Mouse (Mus musculus) myocyte (in vitro differentiated cells): ENCODE results near the gene Trp53. TPM values are rescaled to one million over a fixed set of nuclear protein-coding genes. Genes with fewer than 3 reads are reported as not detected.

ENCODE experiments used
- H3K27me3 ChIP-seq: one replicate; pipeline ENCODE4 v1.6.1; 2011; ENCODE audit not compliant: control insufficient read depth, insufficient read depth, insufficient read length
- H3K36me3 ChIP-seq: one replicate; pipeline ENCODE4 v1.6.1; 2011; ENCODE audit not compliant: control insufficient read depth, insufficient read depth
- H3K4me2 ChIP-seq: one replicate; pipeline ENCODE4 v1.6.1; 2011; ENCODE audit warnings: low read depth, control low read depth
- H3K4me3 ChIP-seq: one replicate; pipeline ENCODE4 v1.5.1; 2011; ENCODE audit warnings: mild to moderate bottlenecking, control low read depth, moderate library complexity
- H3K79me2 ChIP-seq: one replicate; pipeline ENCODE4 v1.6.1; 2011; ENCODE audit not compliant: control insufficient read depth, insufficient read depth
- H3ac ChIP-seq: one replicate; pipeline ENCODE4 v1.6.1; 2011; ENCODE audit not compliant: control insufficient read depth, insufficient read length
- CEBPB ChIP-seq: IDR thresholded peaks from 2 replicates; pipeline ENCODE4 v1.6.1; 2011; ENCODE audit warnings: mild to moderate bottlenecking, moderate library complexity; ENCODE audit not compliant: poor library complexity, insufficient read depth, severe bottlenecking
- E2F4 ChIP-seq: IDR thresholded peaks from one replicate; pipeline ENCODE4 v1.6.1; 2011; ENCODE audit warnings: mild to moderate bottlenecking, control low read depth, moderate library complexity; ENCODE audit not compliant: insufficient read depth
- MAX ChIP-seq: IDR thresholded peaks from one replicate; pipeline ENCODE4 v1.6.1; 2011; ENCODE audit warnings: low read depth, mild to moderate bottlenecking, control low read depth
- MYOD1 ChIP-seq, 3 experiments: IDR thresholded peaks; one replicate each; pipeline ENCODE4 v1.6.1; 2011; ENCODE audit warnings: control low read depth in 2 of 3, low read depth in 2 of 3, mild to moderate bottlenecking in 2 of 3, moderate library complexity in 1 of 3; ENCODE audit not compliant: insufficient read length in 2 of 3, control insufficient read depth in 1 of 3
- MYOG ChIP-seq, 3 experiments: IDR thresholded peaks; one replicate each; pipeline ENCODE4 v1.6.1; 2011; ENCODE audit warnings: control low read depth in 2 of 3, low read depth in 2 of 3, mild to moderate bottlenecking in 2 of 3; ENCODE audit not compliant: insufficient read length in 2 of 3, control insufficient read depth in 1 of 3, insufficient read depth in 1 of 3
- POLR2A ChIP-seq: IDR thresholded peaks from one replicate; pipeline ENCODE4 v1.6.1; 2011; ENCODE audit warnings: low read depth, mild to moderate bottlenecking, control low read depth, moderate library complexity; ENCODE audit not compliant: insufficient read length
- POLR2AphosphoS2 ChIP-seq: IDR thresholded peaks from one replicate; pipeline ENCODE4 v1.6.1; 2011; ENCODE audit warnings: low read depth, control low read depth; ENCODE audit not compliant: insufficient read length
- REST ChIP-seq: IDR thresholded peaks from one replicate; pipeline ENCODE4 v1.6.1; 2011; ENCODE audit warnings: mild to moderate bottlenecking, control low read depth, moderate library complexity; ENCODE audit not compliant: insufficient read depth, insufficient read length
- SRF ChIP-seq: IDR thresholded peaks from one replicate; pipeline ENCODE4 v1.6.1; 2011; ENCODE audit warnings: low read depth; ENCODE audit not compliant: control insufficient read depth, insufficient read length
- TCF12 ChIP-seq: IDR thresholded peaks from one replicate; pipeline ENCODE4 v1.6.1; 2011; ENCODE audit warnings: mild to moderate bottlenecking, control low read depth; ENCODE audit not compliant: poor library complexity, insufficient read depth, severe bottlenecking
- TCF3 ChIP-seq: IDR thresholded peaks from one replicate; pipeline ENCODE4 v1.6.1; 2011; ENCODE audit warnings: low read depth, control low read depth; ENCODE audit not compliant: insufficient read length
- USF1 ChIP-seq: IDR thresholded peaks from one replicate; pipeline ENCODE4 v1.6.1; 2011; ENCODE audit warnings: low read depth, mild to moderate bottlenecking, control low read depth, moderate library complexity
- polyA plus RNA-seq: library from polyadenylated mRNA; unstranded; fragments of >200 nt; fragmentation: generic; extraction: Trizol; gene quantifications from one replicate; pipeline ENCODE4 v1.2.1, GENCODE M21; 2012; ENCODE audit warnings: missing spikeins

Trp53 gene
- polyA plus RNA-seq, 1 experiment, result 119 TPM

DNA sequence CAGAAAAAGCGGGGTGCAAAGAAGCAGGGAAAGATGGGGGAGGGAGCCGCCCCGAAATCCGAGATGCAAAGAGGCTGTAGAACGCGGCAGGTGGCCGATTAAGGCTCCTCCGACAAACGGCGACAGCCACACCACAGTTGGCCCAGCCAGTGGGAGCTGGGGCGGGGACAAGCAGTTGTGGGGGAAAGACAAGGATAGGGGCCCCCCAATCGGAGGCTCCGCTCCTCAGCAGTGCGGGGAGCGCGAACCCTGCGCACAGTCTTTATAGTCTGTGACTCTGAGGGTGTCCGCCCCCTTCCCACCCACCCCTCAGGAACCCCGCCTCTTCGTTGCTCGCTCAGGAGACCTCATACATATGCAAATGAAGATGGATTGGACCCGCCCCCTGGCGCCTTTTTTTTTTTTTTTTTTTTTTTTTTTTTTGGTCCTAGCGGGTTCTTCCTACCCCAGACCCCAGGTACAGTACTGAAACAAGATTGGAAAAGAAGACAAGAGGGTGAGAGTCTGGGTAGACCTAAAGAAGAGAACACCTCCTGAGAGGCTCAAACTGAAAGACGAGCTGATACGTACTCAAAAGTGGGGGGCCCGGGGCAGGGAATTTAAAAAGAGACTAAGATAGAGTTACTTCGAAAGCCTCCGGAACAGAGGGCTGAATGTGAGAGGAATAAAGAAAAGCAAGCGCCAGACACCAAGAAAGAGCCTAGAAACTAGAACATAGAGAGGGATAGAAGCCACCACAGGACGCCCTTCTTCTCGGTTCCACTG, 25.7 kb downstream of the Trp53 start, which contains the start of gene Atp1b2:
TSS of gene Atp1b2 (minus strand) at position 217 of the 765 bp plus-strand sequence.
- Histone ChIP-seq H3K4me3 (peak within 1 kb of the TSS; percentile 24), H3ac (peak within 1 kb of the TSS; percentile 10), H3K79me2 (no peaks in the 10 kb centered on the region), H3K36me3 (no peaks in the 10 kb centered on the region), H3K27me3 (peaks cover 27% of the 10 kb centered on the region), H3K4me2 (peak within 1 kb of the TSS; percentile 99)
- TF ChIP-seq CEBPB, result no peak
- peak in 1 of 3 experiments; percentile 55 for TF ChIP-seq MYOG (IDR thresholded peaks at IDR 0.05; ENCODE audit: control insufficient read depth in 1 of 3, insufficient read depth in 1 of 3, insufficient read length in 2 of 3, low read depth in 2 of 3)
- TF ChIP-seq POLR2A, result peak; percentile 57
- TF ChIP-seq REST, result no peak
- peak in 2 of 3 experiments; percentile 18 to 59 for TF ChIP-seq MYOD1 (IDR thresholded peaks at IDR 0.05; ENCODE audit: control insufficient read depth in 1 of 3, insufficient read length in 2 of 3, low read depth in 2 of 3)
- no peak for TF ChIP-seq TCF12
- TF ChIP-seq USF1, result no peak
- no peak for TF ChIP-seq SRF
- no peak for TF ChIP-seq POLR2AphosphoS2
- no peak for TF ChIP-seq E2F4
- TF ChIP-seq TCF3, result no peak

DNA sequence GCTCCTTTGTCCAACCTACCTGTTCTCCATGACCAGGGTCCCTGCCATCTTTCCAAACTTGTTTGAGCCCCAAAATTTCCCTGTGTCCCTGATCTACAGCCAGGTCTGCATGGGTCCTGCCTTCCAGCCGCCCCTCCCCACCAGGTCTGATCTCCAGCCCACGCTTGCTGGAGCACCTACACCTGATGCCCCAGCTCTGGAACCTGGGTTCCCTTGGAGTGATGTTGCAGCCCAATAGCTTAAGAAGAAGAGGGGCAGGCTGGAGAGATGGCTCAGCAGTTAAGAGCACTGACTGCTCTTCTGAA, 26.3 kb downstream of the Trp53 start:
- H3K4me2 ChIP-seq, result peak overlapping the region; percentile 99
- H3K27me3 ChIP-seq, result peaks cover 27% of the 10 kb centered on the region
- no peak overlapping the region for H3ac ChIP-seq
- H3K4me3 ChIP-seq, result peak overlapping the region; percentile 24
- H3K36me3 ChIP-seq, result no peaks in the 10 kb centered on the region
- no peaks in the 10 kb centered on the region for H3K79me2 ChIP-seq
- TF ChIP-seq REST (no peak), MAX (no peak), POLR2A (no peak), USF1 (no peak), TCF12 (no peak), CEBPB (no peak), E2F4 (no peak), MYOG (IDR thresholded peaks at IDR 0.05; ENCODE audit: control insufficient read depth in 1 of 3, insufficient read depth in 1 of 3, insufficient read length in 2 of 3, low read depth in 2 of 3) (no peak), MYOD1 (IDR thresholded peaks at IDR 0.05; ENCODE audit: control insufficient read depth in 1 of 3, insufficient read length in 2 of 3, low read depth in 2 of 3) (no peak), POLR2AphosphoS2 (no peak), TCF3 (no peak), SRF (no peak)

DNA sequence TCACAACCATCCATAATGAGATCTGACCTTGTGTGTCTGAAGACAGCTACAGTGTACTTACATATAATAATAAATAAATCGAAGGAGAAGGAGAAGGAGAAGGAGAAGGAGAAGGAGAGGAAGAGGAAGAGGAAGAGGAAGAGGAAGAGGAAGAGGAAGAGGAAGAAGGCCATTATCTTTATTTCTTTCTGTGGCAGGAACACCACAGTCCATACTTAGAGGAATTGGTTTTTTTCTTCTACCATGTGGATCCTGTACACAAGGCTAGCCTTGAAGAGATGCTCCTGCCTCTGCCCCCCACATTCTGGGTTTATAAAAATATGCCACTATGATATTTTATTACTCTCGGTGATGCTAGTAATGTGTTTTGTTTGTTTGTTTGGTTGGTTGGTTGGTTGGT, 26.7 kb downstream of the Trp53 start:
- Histone ChIP-seq H3K79me2 (no peaks in the 10 kb centered on the region), H3K4me3 (no peak overlapping the region), H3K27me3 (peaks cover 27% of the 10 kb centered on the region), H3ac (no peak overlapping the region), H3K4me2 (no peak overlapping the region), H3K36me3 (no peaks in the 10 kb centered on the region)
- TF ChIP-seq MYOD1 (IDR thresholded peaks at IDR 0.05; ENCODE audit: control insufficient read depth in 1 of 3, insufficient read length in 2 of 3, low read depth in 2 of 3), result no peak
- TF ChIP-seq POLR2AphosphoS2, result no peak
- TF ChIP-seq TCF3, result no peak
- no peak for TF ChIP-seq USF1
- no peak for TF ChIP-seq TCF12
- TF ChIP-seq POLR2A, result no peak
- TF ChIP-seq REST, result no peak
- TF ChIP-seq SRF, result no peak
- no peak for TF ChIP-seq MYOG (IDR thresholded peaks at IDR 0.05; ENCODE audit: control insufficient read depth in 1 of 3, insufficient read depth in 1 of 3, insufficient read length in 2 of 3, low read depth in 2 of 3)
- no peak for TF ChIP-seq CEBPB
- TF ChIP-seq E2F4, result no peak
- no peak for TF ChIP-seq MAX

DNA sequence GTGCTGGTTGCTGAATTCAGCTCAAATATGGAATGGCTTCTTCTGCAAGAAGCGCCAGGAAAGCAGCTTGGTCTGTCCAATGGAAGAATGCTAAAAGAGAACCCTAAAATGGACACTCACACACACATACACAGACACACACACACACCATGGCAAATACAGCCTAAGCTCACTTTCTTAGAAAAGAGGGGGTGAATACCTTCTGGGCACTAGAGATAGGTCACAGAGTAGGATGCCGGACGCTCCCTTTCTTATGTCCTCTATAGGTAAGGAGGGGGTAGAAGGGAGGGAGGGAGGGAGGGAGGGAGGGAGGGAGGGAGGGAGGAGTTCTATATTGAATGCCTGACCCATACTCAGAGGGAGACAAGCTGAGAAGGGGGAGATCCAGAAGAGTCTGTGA, 28.4 kb downstream of the Trp53 start:
- peaks cover 24% of the 10 kb centered on the region for H3K27me3 ChIP-seq
- no peaks in the 10 kb centered on the region for H3K36me3 ChIP-seq
- TF ChIP-seq CEBPB (no peak), TCF3 (no peak), POLR2A (no peak), TCF12 (no peak), MYOD1 (IDR thresholded peaks at IDR 0.05; ENCODE audit: control insufficient read depth in 1 of 3, insufficient read length in 2 of 3, low read depth in 2 of 3) (no peak), MAX (no peak), SRF (no peak), USF1 (no peak)
- no peak overlapping the region for H3K4me3 ChIP-seq
- H3ac ChIP-seq, result no peak overlapping the region
- H3K79me2 ChIP-seq, result no peaks in the 10 kb centered on the region
- H3K4me2 ChIP-seq, result no peak overlapping the region
